Mouse (Mus musculus) megakaryocyte, embryonic 14.5 days (primary cell): Measurements from ENCODE around the gene Mpc2.

Source experiments
- FLI1 ChIP-seq: IDR thresholded peaks from 2 replicates; pipeline ENCODE4 v1.6.1; 2012; ENCODE audit warnings: low read length, inconsistent platforms, mixed read lengths
- GATA1 ChIP-seq: IDR thresholded peaks from 3 replicates; pipeline ENCODE4 v1.6.1; 2012; ENCODE audit warnings: mixed read lengths, low read length, inconsistent platforms, borderline replicate concordance

DNA sequence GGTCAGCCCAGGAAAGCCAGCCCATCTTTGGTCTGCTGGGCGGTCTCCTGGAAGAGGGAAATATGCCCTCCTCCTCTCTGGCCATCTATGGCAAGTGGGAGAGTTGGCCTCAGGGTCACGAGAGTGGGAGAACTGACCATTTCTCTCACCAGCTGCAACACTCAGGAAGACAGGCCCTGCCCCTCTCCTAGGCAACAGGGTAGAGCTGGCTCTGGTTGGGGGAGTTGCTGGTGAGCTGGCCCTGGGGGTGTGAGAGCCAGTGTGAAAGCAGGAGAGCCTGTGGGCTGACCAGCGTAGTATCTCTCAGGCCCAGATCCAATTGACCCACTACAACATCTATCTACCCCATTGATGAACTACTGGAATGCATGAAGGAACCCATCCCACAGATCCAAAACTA, 18.7 kb upstream of the Mpc2 start:
- no peak for TF ChIP-seq GATA1
- TF ChIP-seq FLI1 = no peak
